Mouse (Mus musculus) intestine, embryonic 16.5 days (tissue): ENCODE measurements around the gene Islr. TPM values are rescaled to one million over a fixed set of nuclear protein-coding genes. Genes with fewer than 3 reads are reported as not detected.
A peak's percentile ranks its signal among the peaks of the same experiment; 100 is the strongest.

Experiments used
- ATAC-seq: fragments of 200-750 bp; cut with Nextera tagmentation; 2 replicates; pipeline ENCODE4 v1.8.0; 2017; ENCODE audit warnings: moderate TSS enrichment, moderate library complexity
- H3K27ac ChIP-seq: fragments of 300-500 bp; sonication (generic); 2 replicates; pipeline ENCODE4 v1.5.1; 2014; ENCODE audit warnings: mild to moderate bottlenecking, low read length
- H3K27me3 ChIP-seq: fragments of 300-500 bp; sonication (generic); replicated peaks from 2 replicates; pipeline ENCODE4 v1.6.1; 2014; ENCODE audit warnings: low read length, control low read depth, mixed read lengths; ENCODE audit not compliant: control insufficient read depth, insufficient read depth
- H3K36me3 ChIP-seq: fragments of 300-500 bp; sonication (generic); 2 replicates; pipeline ENCODE4 v1.6.1; 2014; ENCODE audit warnings: low read length, control low read depth; ENCODE audit not compliant: control insufficient read depth, insufficient read depth
- H3K4me1 ChIP-seq: fragments of 300-500 bp; sonication (generic); 2 replicates; pipeline ENCODE4 v1.6.1; 2014; ENCODE audit warnings: low read length, control low read depth, mixed read lengths; ENCODE audit not compliant: control insufficient read depth, insufficient read depth
- H3K4me2 ChIP-seq: fragments of 300-500 bp; sonication (generic); 2 replicates; pipeline ENCODE4 v1.6.1; 2014; ENCODE audit warnings: low read depth, low read length, control low read depth
- H3K4me3 ChIP-seq: fragments of 300-500 bp; sonication (generic); 2 replicates; pipeline ENCODE4 v1.5.1; 2014; ENCODE audit warnings: mild to moderate bottlenecking, low read length
- H3K9ac ChIP-seq: fragments of 300-500 bp; sonication (generic); 2 replicates; pipeline ENCODE4 v1.6.1; 2014; ENCODE audit warnings: low read depth, low read length
- H3K9me3 ChIP-seq: fragments of 300-500 bp; sonication (generic); 2 replicates; pipeline ENCODE4 v1.6.1; 2016; ENCODE audit warnings: low read length, control low read depth; ENCODE audit not compliant: control insufficient read depth
- WGBS: fragments of 180-500 bp; shearing (Covaris S2); extraction: QIAGEN DNeasy Blood & Tissue Kit; methylation state at CpG from one replicate; pipeline ENCODE4 v1.1.7; 2014; 5-methylcytosine and 5-hydroxymethylcytosine counted together
- polyA plus RNA-seq: library from polyadenylated mRNA; unstranded; fragments of >200 nt; fragmentation: Nextera tagmentation; extraction: Ambion mirVana; gene quantifications from 2 replicates; pipeline ENCODE4 v1.2.1, GENCODE M21; 2015

The Islr gene
- polyA plus RNA-seq, 1 experiment from 2014 or later = 77.5 TPM

- Histone ChIP-seq H3K27ac (no peak overlapping the region), H3K9me3 (no peaks in the 10 kb centered on the region), H3K36me3 (no peaks in the 10 kb centered on the region), H3K4me3 (no peak overlapping the region), H3K27me3 (no peaks in the 10 kb centered on the region), H3K9ac (no peak overlapping the region), H3K4me2 (no peak overlapping the region), H3K4me1 (peaks cover 6% of the 10 kb centered on the region)
- WGBS = 90% methylated on average over 2 of the region's 2 CpGs
- ATAC-seq = no peak
These were observed 24.7 kb downstream of the Islr start for GRCm38 (mm10) chr9:58179390-58179789.

- no peaks in the 10 kb centered on the region for H3K36me3 ChIP-seq
- no peak overlapping the region for H3K4me3 ChIP-seq
- ATAC-seq = no peak
- 75% methylated on average over 4 of the region's 4 CpGs for WGBS
- H3K9ac ChIP-seq = no peak overlapping the region
- no peak overlapping the region for H3K4me2 ChIP-seq
- no peaks in the 10 kb centered on the region for H3K27me3 ChIP-seq
- H3K27ac ChIP-seq = no peak overlapping the region
- peaks cover 6% of the 10 kb centered on the region for H3K4me1 ChIP-seq
- H3K9me3 ChIP-seq = no peaks in the 10 kb centered on the region
These were observed 26.9 kb downstream of the Islr start for GRCm38 (mm10) chr9:58177165-58177564.

- H3K27ac ChIP-seq = peak overlapping the region; percentile 31; the same call in 1 of the 2 replicates
These were observed 28.2 kb downstream of the Islr start for GRCm38 (mm10) chr9:58175745-58176487.

GRCm38 (mm10) chr9:58174818-58175251 is 29.3 kb downstream of the Islr start:
- no peak overlapping the region for H3K27ac ChIP-seq
- no peak for ATAC-seq

More at GRCm38 (mm10) chr9:58175745-58176487, 28.2 kb downstream of the Islr start:
- no peak overlapping the region for H3K9ac ChIP-seq
- WGBS = 25% methylated on average over 5 of the region's 5 CpGs
- no peaks in the 10 kb centered on the region for H3K36me3 ChIP-seq
- H3K4me3 ChIP-seq = no peak overlapping the region
- ATAC-seq = peak; percentile 52; the same call in 1 of the 2 replicates
- peaks cover 6% of the 10 kb centered on the region for H3K4me1 ChIP-seq
- H3K27me3 ChIP-seq = no peaks in the 10 kb centered on the region
- H3K9me3 ChIP-seq = no peaks in the 10 kb centered on the region
- H3K4me2 ChIP-seq = no peak overlapping the region

GRCm38 (mm10) chr9:58172863-58173262 is 31.2 kb downstream of the Islr start:
- no peak for ATAC-seq
- H3K9me3 ChIP-seq = no peaks in the 10 kb centered on the region
- no peaks in the 10 kb centered on the region for H3K36me3 ChIP-seq
- no peak overlapping the region for H3K4me2 ChIP-seq
- H3K27me3 ChIP-seq = no peaks in the 10 kb centered on the region
- H3K4me1 ChIP-seq = peaks cover 9% of the 10 kb centered on the region
- H3K27ac ChIP-seq = no peak overlapping the region
- H3K4me3 ChIP-seq = no peak overlapping the region
- H3K9ac ChIP-seq = no peak overlapping the region
- WGBS = 50% methylated on average over 2 of the region's 2 CpGs

More at GRCm38 (mm10) chr9:58174818-58175251, 29.3 kb downstream of the Islr start:
- WGBS = 43% methylated on average over 5 of the region's 5 CpGs
- Histone ChIP-seq H3K9me3 (no peaks in the 10 kb centered on the region), H3K27me3 (no peaks in the 10 kb centered on the region), H3K36me3 (no peaks in the 10 kb centered on the region), H3K4me3 (no peak overlapping the region), H3K4me1 (peaks cover 6% of the 10 kb centered on the region), H3K9ac (no peak overlapping the region), H3K4me2 (no peak overlapping the region)

GRCm38 (mm10) chr9:58169426-58169825 is 34.7 kb downstream of the Islr start:
- Histone ChIP-seq H3K4me1 (0 out of 2 replicates have a peak, but pooled peaks cover 2% of the 10 kb centered on the region), H3K36me3 (no peaks in the 10 kb centered on the region), H3K9me3 (no peaks in the 10 kb centered on the region), H3K27ac (no peak overlapping the region), H3K4me3 (no peak overlapping the region), H3K9ac (no peak overlapping the region), H3K27me3 (no peaks in the 10 kb centered on the region), H3K4me2 (no peak overlapping the region)
- ATAC-seq = no peak
- 85% methylated on average over 6 of the region's 6 CpGs for WGBS

- Histone ChIP-seq H3K4me2 (no peak overlapping the region), H3K9me3 (no peaks in the 10 kb centered on the region), H3K27me3 (no peaks in the 10 kb centered on the region), H3K9ac (no peak overlapping the region), H3K27ac (no peak overlapping the region), H3K4me3 (no peak overlapping the region), H3K36me3 (no peaks in the 10 kb centered on the region), H3K4me1 (0 out of 2 replicates have a peak, but pooled peaks cover 2% of the 10 kb centered on the region)
- no peak for ATAC-seq
- 74% methylated on average over 3 of the region's 3 CpGs for WGBS
These were observed 35.2 kb downstream of the Islr start for GRCm38 (mm10) chr9:58168880-58169279.

- Histone ChIP-seq H3K9me3 (no peaks in the 10 kb centered on the region), H3K4me2 (no peak overlapping the region)
- ATAC-seq = no peak
These were observed 38.3 kb downstream of the Islr start for GRCm38 (mm10) chr9:58165779-58166178.

GRCm38 (mm10) chr9:58163146-58163545 is 41.0 kb downstream of the Islr start:
- Histone ChIP-seq H3K9ac (no peak overlapping the region), H3K4me1 (peaks cover 13% of the 10 kb centered on the region), H3K36me3 (no peaks in the 10 kb centered on the region), H3K4me2 (no peak overlapping the region), H3K27ac (no peak overlapping the region), H3K4me3 (no peak overlapping the region), H3K9me3 (no peaks in the 10 kb centered on the region), H3K27me3 (no peaks in the 10 kb centered on the region)
- 72% methylated on average over 5 of the region's 5 CpGs for WGBS
- ATAC-seq = no peak

More at GRCm38 (mm10) chr9:58165779-58166178, 38.3 kb downstream of the Islr start:
- Histone ChIP-seq H3K4me1 (0 out of 2 replicates have a peak, but pooled peaks cover 2% of the 10 kb centered on the region), H3K27me3 (no peaks in the 10 kb centered on the region), H3K4me3 (no peak overlapping the region), H3K27ac (no peak overlapping the region), H3K36me3 (no peaks in the 10 kb centered on the region), H3K9ac (no peak overlapping the region)
- 73% methylated on average over 1 of the region's 1 CpGs for WGBS
